Mouse (Mus musculus): ENCODE measurements around the gene Nkx1-1.

DNA sequence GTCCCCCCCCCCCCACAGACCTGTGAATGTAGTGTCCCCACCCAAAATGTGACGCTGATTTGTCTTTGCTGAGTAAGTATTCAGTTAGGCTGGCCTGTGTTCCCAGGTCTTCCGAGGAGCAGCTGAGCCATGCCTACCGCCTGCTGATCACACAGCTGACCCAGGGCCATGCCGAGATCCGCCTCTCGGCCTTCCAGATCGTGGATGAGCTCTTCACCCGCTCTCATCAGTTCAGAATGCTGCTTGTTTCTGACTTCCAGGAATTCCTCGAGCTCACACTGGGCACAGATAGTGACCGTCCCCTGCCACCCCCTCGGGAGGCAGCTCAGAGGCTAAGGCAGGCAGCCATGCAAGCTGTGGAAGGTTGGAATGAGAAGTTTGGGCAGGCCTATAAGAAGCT is 46.2 kb downstream of the Nkx1-1 start:
- no peak for TF ChIP-seq CTCF (IDR thresholded peaks at IDR 0.05; ENCODE audit: control insufficient read depth, insufficient read depth, insufficient read length)
- TF ChIP-seq MAX (IDR thresholded peaks at IDR 0.05), result no peak
- TF ChIP-seq USF1 (IDR thresholded peaks at IDR 0.05; ENCODE audit: low read depth), result no peak
- no peak for TF ChIP-seq MYOG (IDR thresholded peaks at IDR 0.05; ENCODE audit: control insufficient read depth, extremely low read depth, insufficient read length)
- no peak for TF ChIP-seq CEBPB (IDR thresholded peaks at IDR 0.05; ENCODE audit: low read depth)
- no peak for TF ChIP-seq FOSL1 (IDR thresholded peaks at IDR 0.05; ENCODE audit: insufficient read depth, low read length, poor library complexity, severe bottlenecking)

All from C2C12 (cell line).